Mouse (Mus musculus) forebrain, embryonic 15.5 days (tissue): ENCODE measurements around the gene Rangap1. TPM values are rescaled to one million over a fixed set of nuclear protein-coding genes. Genes with fewer than 3 reads are reported as not detected.
A peak's percentile ranks its signal among the peaks of the same experiment; 100 is the strongest.

Experiments
- ATAC-seq: fragments of 200-750 bp; cut with Nextera tagmentation; replicated peaks from 2 replicates; pipeline ENCODE4 v1.8.0; 2017; ENCODE audit warnings: mild to moderate bottlenecking, moderate TSS enrichment, moderate library complexity
- H3K27ac ChIP-seq: fragments of 300-500 bp; sonication (generic); replicated peaks from 2 replicates; pipeline ENCODE4 v1.5.1; 2015; ENCODE audit warnings: mild to moderate bottlenecking, inconsistent platforms
- H3K27me3 ChIP-seq: fragments of 300-500 bp; sonication (generic); 2 replicates; pipeline ENCODE4 v1.6.1; 2015; ENCODE audit warnings: inconsistent platforms
- H3K36me3 ChIP-seq: fragments of 300-500 bp; sonication (generic); 2 replicates; pipeline ENCODE4 v1.6.1; 2015; ENCODE audit warnings: mild to moderate bottlenecking, inconsistent platforms
- H3K4me1 ChIP-seq: fragments of 300-500 bp; sonication (generic); 2 replicates; pipeline ENCODE4 v1.6.1; 2015; ENCODE audit warnings: inconsistent platforms
- H3K4me2 ChIP-seq: fragments of 300-500 bp; sonication (generic); replicated peaks from 2 replicates; pipeline ENCODE4 v1.6.1; 2015; ENCODE audit warnings: mild to moderate bottlenecking, inconsistent platforms
- H3K4me3 ChIP-seq: fragments of 300-500 bp; sonication (generic); 2 replicates; pipeline ENCODE4 v1.5.1; 2015; ENCODE audit warnings: mild to moderate bottlenecking, inconsistent platforms
- H3K9ac ChIP-seq: fragments of 300-500 bp; sonication (generic); replicated peaks from 2 replicates; pipeline ENCODE4 v1.6.1; 2015; ENCODE audit warnings: mild to moderate bottlenecking, inconsistent platforms
- H3K9me3 ChIP-seq: fragments of 300-500 bp; sonication (generic); 2 replicates; pipeline ENCODE4 v1.6.1; 2016; ENCODE audit warnings: inconsistent platforms
- WGBS: fragments of 180-500 bp; shearing (Covaris S2); methylation state at CpG from one replicate; pipeline ENCODE4 v1.1.7; 2015; ENCODE audit warnings: mixed read lengths; 5-methylcytosine and 5-hydroxymethylcytosine counted together
- polyA plus RNA-seq: library from polyadenylated mRNA; unstranded; fragments of >200 nt; fragmentation: Nextera tagmentation; extraction: Ambion mirVana; gene quantifications from 2 replicates; pipeline ENCODE4 v1.2.1, GENCODE M21; 2015

Gene Rangap1
- 130 and 131 TPM in 2 replicates for polyA plus RNA-seq

DNA sequence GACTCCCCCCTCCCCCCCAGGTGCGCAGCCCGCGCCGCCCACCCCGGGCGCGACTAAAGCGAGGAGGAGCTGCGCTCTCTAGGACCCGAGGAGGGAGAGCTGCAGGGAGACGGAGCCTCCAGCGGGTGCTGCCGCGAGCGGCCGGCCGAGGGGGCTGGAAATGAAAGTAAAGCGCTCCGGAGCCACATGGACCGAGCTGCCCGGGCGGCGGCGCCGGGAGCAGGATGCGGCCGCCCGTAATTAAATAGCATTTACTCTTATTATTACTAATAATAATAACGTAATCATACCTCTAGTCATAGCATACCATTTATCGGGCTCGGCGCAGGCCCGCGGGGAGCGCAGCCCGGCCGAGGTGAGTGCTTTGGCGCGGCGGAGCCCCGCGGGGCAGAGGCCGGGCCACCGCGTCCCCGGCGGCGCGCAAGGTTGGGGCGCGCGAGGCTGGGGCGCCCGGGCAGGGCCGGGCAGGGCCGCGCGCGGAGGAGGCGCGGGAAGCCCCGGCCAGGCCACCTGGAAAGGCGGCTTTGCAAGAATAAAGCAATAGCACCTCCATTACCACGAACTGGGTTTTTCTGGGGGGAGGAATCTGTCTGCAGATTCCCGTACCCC lies at the start of gene Rangap1, which contains the start of gene Zc3h7b:
TSS of gene Rangap1 (minus strand) at position 539 of the 609 bp plus-strand sequence.
TSS of gene Zc3h7b (plus strand) at position 66 of the 609 bp plus-strand sequence.
- H3K27ac ChIP-seq = peak within 1 kb of the TSS; percentile 91
- no peaks in the 10 kb centered on the region for H3K36me3 ChIP-seq
- no peaks in the 10 kb centered on the region for H3K27me3 ChIP-seq
- H3K4me3 ChIP-seq = peak within 1 kb of the TSS; percentile 81
- peaks cover 25% of the 10 kb centered on the region for H3K4me1 ChIP-seq
- H3K4me2 ChIP-seq = peak within 1 kb of the TSS; percentile 71
- H3K9me3 ChIP-seq = no peaks in the 10 kb centered on the region
- H3K9ac ChIP-seq = peak within 1 kb of the TSS; percentile 100
- WGBS = under 1% methylated on average over 64 of the region's 65 CpGs
- peak; percentile 82 for ATAC-seq

- ATAC-seq = no peak
- Histone ChIP-seq H3K4me3 (no peak overlapping the region), H3K27me3 (no peaks in the 10 kb centered on the region), H3K4me2 (no peak overlapping the region), H3K36me3 (peaks cover 68% of the 10 kb centered on the region), H3K4me1 (no peaks in the 10 kb centered on the region), H3K9ac (no peak overlapping the region), H3K9me3 (no peaks in the 10 kb centered on the region), H3K27ac (no peak overlapping the region)
- 91% methylated on average over 9 of the region's 9 CpGs for WGBS
Observed at GRCm38 (mm10) chr15:81792444-81792843, 47.1 kb upstream of the Rangap1 start.

GRCm38 (mm10) chr15:81787525-81787924 lies 42.2 kb upstream of the Rangap1 start:
- Histone ChIP-seq H3K4me2 (no peak overlapping the region), H3K4me3 (no peak overlapping the region), H3K27ac (no peak overlapping the region), H3K36me3 (peaks cover 89% of the 10 kb centered on the region), H3K4me1 (no peaks in the 10 kb centered on the region), H3K27me3 (no peaks in the 10 kb centered on the region), H3K9me3 (no peaks in the 10 kb centered on the region), H3K9ac (no peak overlapping the region)
- 97% methylated on average over 13 of the region's 13 CpGs for WGBS
- no peak for ATAC-seq

- ATAC-seq = no peak
- Histone ChIP-seq H3K27ac (no peak overlapping the region), H3K27me3 (no peaks in the 10 kb centered on the region), H3K4me1 (no peaks in the 10 kb centered on the region), H3K9ac (no peak overlapping the region), H3K9me3 (no peaks in the 10 kb centered on the region), H3K4me2 (no peak overlapping the region), H3K4me3 (no peak overlapping the region), H3K36me3 (peaks cover 90% of the 10 kb centered on the region)
- WGBS = 96% methylated on average over 8 of the region's 8 CpGs
Observed at GRCm38 (mm10) chr15:81785701-81786100, 40.4 kb upstream of the Rangap1 start.

GRCm38 (mm10) chr15:81784762-81785161 lies 39.4 kb upstream of the Rangap1 start:
- ATAC-seq = no peak
- Histone ChIP-seq H3K9me3 (no peaks in the 10 kb centered on the region), H3K36me3 (peaks cover 90% of the 10 kb centered on the region), H3K4me2 (no peak overlapping the region), H3K4me3 (no peak overlapping the region), H3K27me3 (no peaks in the 10 kb centered on the region), H3K27ac (no peak overlapping the region), H3K4me1 (no peaks in the 10 kb centered on the region), H3K9ac (no peak overlapping the region)
- 72% methylated on average over 5 of the region's 5 CpGs for WGBS

- no peak overlapping the region for H3K9ac ChIP-seq
- no peak for ATAC-seq
- WGBS = 84% methylated on average over 7 of the region's 7 CpGs
- H3K36me3 ChIP-seq = peaks cover 98% of the 10 kb centered on the region
- H3K9me3 ChIP-seq = no peaks in the 10 kb centered on the region
- H3K4me3 ChIP-seq = no peak overlapping the region
- H3K4me1 ChIP-seq = no peaks in the 10 kb centered on the region
- H3K27me3 ChIP-seq = no peaks in the 10 kb centered on the region
- H3K27ac ChIP-seq = no peak overlapping the region
- no peak overlapping the region for H3K4me2 ChIP-seq
Observed at GRCm38 (mm10) chr15:81781816-81782215, 36.5 kb upstream of the Rangap1 start.

DNA sequence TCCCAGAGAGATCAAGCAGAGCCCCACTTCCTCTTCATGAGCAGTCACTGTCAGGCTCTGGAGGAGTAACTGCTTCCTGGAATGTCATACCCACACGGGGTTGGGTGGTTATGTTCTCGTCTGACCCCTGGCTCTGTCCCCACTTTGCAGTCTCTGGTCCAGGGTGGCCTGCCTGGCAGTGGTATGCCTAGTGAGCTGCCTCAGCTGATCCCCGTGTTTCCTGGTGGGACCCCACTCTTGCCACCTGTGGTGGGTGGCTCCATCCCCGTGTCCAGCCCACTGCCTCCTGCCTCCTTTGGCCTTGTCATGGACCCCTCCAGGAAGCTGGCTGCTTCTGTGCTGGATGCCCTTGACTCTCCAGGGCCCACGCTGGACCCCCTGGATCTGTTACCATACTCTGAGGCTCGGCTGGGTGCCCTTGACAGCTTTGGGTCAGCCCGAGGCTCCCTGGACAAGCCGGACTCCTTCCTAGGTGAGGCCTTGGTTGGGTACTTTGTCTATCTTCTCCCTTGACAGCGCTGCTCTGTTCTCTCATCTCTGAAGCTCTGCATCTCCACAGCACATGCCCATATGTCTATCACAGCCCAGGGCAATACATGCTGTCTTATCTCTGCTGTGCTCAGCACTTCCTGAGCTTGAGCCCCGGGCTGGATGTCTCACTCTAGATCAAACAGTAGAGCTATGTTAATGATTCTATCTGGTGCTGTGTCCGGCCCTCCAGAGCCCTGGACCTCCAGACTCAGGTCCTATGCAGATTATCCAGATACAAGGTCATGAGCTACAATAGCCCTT lies 31.5 kb upstream of the Rangap1 start:
- WGBS = 95% methylated on average over 11 of the region's 11 CpGs
- H3K4me2 ChIP-seq = no peak overlapping the region

DNA sequence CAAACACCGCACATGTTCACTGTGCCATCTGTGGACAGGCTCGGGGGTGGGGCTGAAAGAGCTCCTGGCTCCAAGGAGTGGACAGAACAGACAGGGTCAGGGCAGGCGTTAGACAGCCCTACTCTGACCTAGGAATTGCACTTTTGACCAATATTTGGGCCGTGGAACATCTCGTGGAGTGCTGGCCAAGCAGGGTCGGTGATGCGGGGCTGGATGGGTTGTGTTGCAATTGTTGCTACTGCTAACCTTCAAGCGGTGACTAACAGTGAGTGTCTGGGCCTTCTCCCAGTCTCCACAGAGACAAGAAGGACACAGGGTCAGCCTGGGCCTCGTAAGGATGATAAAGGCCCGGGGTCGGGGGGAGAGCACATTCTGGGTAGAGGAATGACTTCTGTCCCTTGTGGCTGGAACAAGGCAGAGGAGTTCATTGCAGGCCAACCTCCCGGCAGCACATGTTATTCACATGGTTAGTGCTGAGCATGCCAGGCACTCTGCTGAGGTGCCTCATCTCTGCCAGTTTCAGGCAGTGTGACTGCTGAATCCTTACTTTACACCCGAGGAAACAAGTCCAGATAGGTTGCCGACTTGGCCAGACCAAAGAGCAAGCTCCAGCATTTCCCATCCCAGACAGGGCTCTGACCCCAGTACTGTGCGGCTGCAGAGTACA lies 29.3 kb upstream of the Rangap1 start:
- Histone ChIP-seq H3K4me3 (no peak overlapping the region), H3K9ac (no peak overlapping the region), H3K27me3 (no peaks in the 10 kb centered on the region), H3K36me3 (peaks cover 89% of the 10 kb centered on the region), H3K27ac (no peak overlapping the region), H3K9me3 (no peaks in the 10 kb centered on the region), H3K4me2 (no peak overlapping the region), H3K4me1 (no peaks in the 10 kb centered on the region)
- no peak for ATAC-seq
- 92% methylated on average over 15 of the region's 15 CpGs for WGBS

More for the DNA sequence above, 31.5 kb upstream of the Rangap1 start:
- Histone ChIP-seq H3K4me3 (no peak overlapping the region), H3K9me3 (no peaks in the 10 kb centered on the region), H3K9ac (no peak overlapping the region), H3K36me3 (peaks cover 97% of the 10 kb centered on the region), H3K4me1 (no peaks in the 10 kb centered on the region), H3K27me3 (no peaks in the 10 kb centered on the region), H3K27ac (no peak overlapping the region)
- no peak for ATAC-seq

GRCm38 (mm10) chr15:81772431-81773120 lies 27.2 kb upstream of the Rangap1 start:
- WGBS = 93% methylated on average over 20 of the region's 20 CpGs
- Histone ChIP-seq H3K36me3 (peaks cover 78% of the 10 kb centered on the region), H3K4me2 (no peak overlapping the region), H3K27me3 (no peaks in the 10 kb centered on the region), H3K9ac (no peak overlapping the region), H3K27ac (no peak overlapping the region), H3K4me1 (no peaks in the 10 kb centered on the region), H3K4me3 (no peak overlapping the region), H3K9me3 (no peaks in the 10 kb centered on the region)
- no peak for ATAC-seq

DNA sequence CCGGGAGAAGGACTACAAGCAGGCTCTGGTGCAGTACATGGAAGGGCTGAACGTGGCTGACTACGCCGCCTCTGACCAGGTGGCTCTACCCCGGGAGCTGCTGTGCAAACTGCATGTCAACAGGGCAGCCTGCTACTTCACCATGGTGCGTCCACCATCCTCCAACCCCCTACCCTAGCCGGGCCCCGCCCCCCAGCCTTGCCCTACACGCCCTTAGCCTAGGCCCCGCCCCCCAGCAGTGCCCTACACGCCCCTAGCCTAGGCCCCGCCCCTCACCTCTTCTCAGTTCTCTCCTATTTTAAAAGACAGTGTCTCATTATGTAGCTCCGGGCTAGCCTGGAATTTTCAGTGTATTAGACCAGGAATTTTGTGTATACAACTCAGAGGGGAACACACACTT lies 23.7 kb upstream of the Rangap1 start:
- Histone ChIP-seq H3K4me1 (no peaks in the 10 kb centered on the region), H3K9ac (no peak overlapping the region), H3K27me3 (no peaks in the 10 kb centered on the region), H3K27ac (no peak overlapping the region), H3K36me3 (peaks cover 46% of the 10 kb centered on the region), H3K4me3 (no peak overlapping the region), H3K9me3 (no peaks in the 10 kb centered on the region), H3K4me2 (no peak overlapping the region)
- 0 out of 2 replicates have a peak, but pooled peaks have one; percentile 19 for ATAC-seq
- 67% methylated on average over 13 of the region's 13 CpGs for WGBS

- Histone ChIP-seq H3K4me3 (no peak overlapping the region), H3K9ac (no peak overlapping the region), H3K4me2 (no peak overlapping the region), H3K27me3 (no peaks in the 10 kb centered on the region), H3K36me3 (peaks cover 20% of the 10 kb centered on the region), H3K9me3 (no peaks in the 10 kb centered on the region), H3K27ac (no peak overlapping the region), H3K4me1 (no peaks in the 10 kb centered on the region)
- no peak for ATAC-seq
- 85% methylated on average over 5 of the region's 5 CpGs for WGBS
Observed at GRCm38 (mm10) chr15:81766439-81766838, 21.1 kb upstream of the Rangap1 start.

DNA sequence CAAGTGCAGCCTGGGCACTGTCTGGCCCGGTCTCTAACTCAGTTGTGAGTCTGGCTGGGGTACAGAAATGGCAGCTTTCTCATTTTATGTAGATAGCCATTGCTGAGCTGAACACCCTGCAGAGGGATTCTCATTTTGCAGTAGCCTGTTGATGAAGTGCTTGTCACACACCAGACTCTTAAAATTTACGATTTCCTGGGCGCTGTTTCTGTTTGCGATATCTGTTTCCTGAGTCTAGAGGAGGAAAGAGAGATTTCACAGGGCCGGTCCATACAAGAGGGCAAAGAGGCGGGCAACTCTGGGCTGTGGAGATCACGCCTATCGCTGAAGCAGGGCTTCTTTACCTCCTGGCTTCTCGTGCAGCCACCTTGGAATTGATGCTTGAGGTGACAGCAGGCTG lies 20.3 kb upstream of the Rangap1 start:
- Histone ChIP-seq H3K9ac (no peak overlapping the region), H3K4me2 (no peak overlapping the region), H3K27me3 (no peaks in the 10 kb centered on the region), H3K36me3 (peaks cover 16% of the 10 kb centered on the region), H3K4me1 (no peaks in the 10 kb centered on the region), H3K27ac (no peak overlapping the region), H3K4me3 (no peak overlapping the region), H3K9me3 (no peaks in the 10 kb centered on the region)
- no peak for ATAC-seq
- 90% methylated on average over 9 of the region's 9 CpGs for WGBS
